Mouse (Mus musculus): ENCODE measurements around the gene Lmx1a.

The Lmx1a gene

GRCm38 (mm10) chr1:167896234-167896633 lies 207.2 kb downstream of the Lmx1a start:
- DNase-seq: peak; percentile 14 to 27

Data from kidney, postnatal 36 days (tissue).